Mouse (Mus musculus): ENCODE data around the gene Jag1. TPM values are rescaled to one million over a fixed set of nuclear protein-coding genes. Genes with fewer than 3 reads are reported as not detected.

Jag1 gene
- polyA plus RNA-seq, 1 experiment from 2014 or later = 15.7 TPM

- peak overlapping the region in 1 of 2 experiments; percentile 24; a peak in 1 of 4 replicates for H3K27ac ChIP-seq (replicated peaks in 1 of 2; ENCODE audit: control insufficient read depth in 1 of 2, insufficient read depth in 1 of 2, low read depth in 2 of 2, low read length in 2 of 2)
- H3K4me3 ChIP-seq (ENCODE audit: control insufficient read depth in 1 of 2, insufficient read depth in 1 of 2, low read depth in 1 of 2, low read length in 2 of 2) = no peak overlapping the region
- H3K27me3 ChIP-seq (ENCODE audit: control insufficient read depth, insufficient read depth, low read length) = no peaks in the 10 kb centered on the region
- WGBS = 51% methylated on average over 4 of the region's 4 CpGs
- H3K9me3 ChIP-seq (ENCODE audit: control insufficient read depth, low read length) = no peaks in the 10 kb centered on the region
- ATAC-seq (ENCODE audit: insufficient number of reproducible peaks, insufficient read depth, low FRiP score, low read depth) = no peak
- peaks cover 10% of the 10 kb centered on the region for H3K36me3 ChIP-seq (ENCODE audit: control insufficient read depth, insufficient read depth, low read length)
- peak overlapping the region; percentile 38; the same call in 1 of the 2 replicates for H3K9ac ChIP-seq (ENCODE audit: low read length)
- H3K4me2 ChIP-seq (ENCODE audit: low read length) = peak overlapping the region; percentile 40; the same call in 1 of the 2 replicates
- H3K4me1 ChIP-seq (ENCODE audit: control insufficient read depth in 2 of 2, insufficient read depth in 2 of 2, low read length in 2 of 2) = peaks cover 37 to 57% of the 10 kb centered on the region in 2 experiments
These were observed 6.1 kb downstream of the Jag1 start for GRCm38 (mm10) chr2:137110214-137110898.

GRCm38 (mm10) chr2:137109321-137110213 lies 6.9 kb downstream of the Jag1 start:
- 53% methylated on average over 15 of the region's 15 CpGs for WGBS
- Histone ChIP-seq H3K4me2 (ENCODE audit: low read length) (peak overlapping the region; percentile 40; the same call in 1 of the 2 replicates), H3K4me1 (ENCODE audit: control insufficient read depth in 2 of 2, insufficient read depth in 2 of 2, low read length in 2 of 2) (peaks cover 37 to 57% of the 10 kb centered on the region in 2 experiments), H3K4me3 (ENCODE audit: control insufficient read depth in 1 of 2, insufficient read depth in 1 of 2, low read depth in 1 of 2, low read length in 2 of 2) (no peak overlapping the region), H3K9me3 (ENCODE audit: control insufficient read depth, low read length) (no peaks in the 10 kb centered on the region), H3K27ac (replicated peaks in 1 of 2; ENCODE audit: control insufficient read depth in 1 of 2, insufficient read depth in 1 of 2, low read depth in 2 of 2, low read length in 2 of 2) (peak overlapping the region; percentile 1 to 19; a peak in 2 of 4 replicates), H3K9ac (ENCODE audit: low read length) (peak overlapping the region; percentile 25; the same call in 1 of the 2 replicates), H3K27me3 (ENCODE audit: control insufficient read depth, insufficient read depth, low read length) (no peaks in the 10 kb centered on the region), H3K36me3 (ENCODE audit: control insufficient read depth, insufficient read depth, low read length) (peaks cover 18% of the 10 kb centered on the region)
- no peak for ATAC-seq (ENCODE audit: insufficient number of reproducible peaks, insufficient read depth, low FRiP score, low read depth)

- no peak for ATAC-seq (ENCODE audit: insufficient number of reproducible peaks, insufficient read depth, low FRiP score, low read depth)
- H3K4me1 ChIP-seq (ENCODE audit: control insufficient read depth in 2 of 2, insufficient read depth in 2 of 2, low read length in 2 of 2) = peaks cover 32 to 52% of the 10 kb centered on the region in 2 experiments
These were observed 8.5 kb downstream of the Jag1 start for GRCm38 (mm10) chr2:137107946-137108345.

GRCm38 (mm10) chr2:137107203-137107602 lies 9.2 kb downstream of the Jag1 start:
- 75% methylated on average over 4 of the region's 4 CpGs for WGBS
- Histone ChIP-seq H3K4me2 (ENCODE audit: low read length) (no peak overlapping the region), H3K36me3 (ENCODE audit: control insufficient read depth, insufficient read depth, low read length) (peaks cover 34% of the 10 kb centered on the region), H3K4me1 (ENCODE audit: control insufficient read depth in 2 of 2, insufficient read depth in 2 of 2, low read length in 2 of 2) (peaks cover 29 to 45% of the 10 kb centered on the region in 2 experiments), H3K27me3 (ENCODE audit: control insufficient read depth, insufficient read depth, low read length) (no peaks in the 10 kb centered on the region), H3K9me3 (ENCODE audit: control insufficient read depth, low read length) (no peaks in the 10 kb centered on the region), H3K4me3 (ENCODE audit: control insufficient read depth in 1 of 2, insufficient read depth in 1 of 2, low read depth in 1 of 2, low read length in 2 of 2) (no peak overlapping the region), H3K27ac (replicated peaks in 1 of 2; ENCODE audit: control insufficient read depth in 1 of 2, insufficient read depth in 1 of 2, low read depth in 2 of 2, low read length in 2 of 2) (no peak overlapping the region; a peak in 1 of 4 replicates), H3K9ac (ENCODE audit: low read length) (no peak overlapping the region)
- ATAC-seq (ENCODE audit: insufficient number of reproducible peaks, insufficient read depth, low FRiP score, low read depth) = no peak

More at GRCm38 (mm10) chr2:137107946-137108345, 8.5 kb downstream of the Jag1 start:
- Histone ChIP-seq H3K27me3 (ENCODE audit: control insufficient read depth, insufficient read depth, low read length) (no peaks in the 10 kb centered on the region), H3K4me3 (ENCODE audit: control insufficient read depth in 1 of 2, insufficient read depth in 1 of 2, low read depth in 1 of 2, low read length in 2 of 2) (no peak overlapping the region), H3K4me2 (ENCODE audit: low read length) (peak overlapping the region; percentile 49), H3K9ac (ENCODE audit: low read length) (no peak overlapping the region), H3K9me3 (ENCODE audit: control insufficient read depth, low read length) (no peaks in the 10 kb centered on the region), H3K27ac (replicated peaks in 1 of 2; ENCODE audit: control insufficient read depth in 1 of 2, insufficient read depth in 1 of 2, low read depth in 2 of 2, low read length in 2 of 2) (peak overlapping the region; percentile 64 to 74), H3K36me3 (ENCODE audit: control insufficient read depth, insufficient read depth, low read length) (peaks cover 31% of the 10 kb centered on the region)
- 22% methylated on average over 8 of the region's 8 CpGs for WGBS

GRCm38 (mm10) chr2:137101074-137101473 lies 15.4 kb downstream of the Jag1 start:
- Histone ChIP-seq H3K9ac (ENCODE audit: low read length) (no peak overlapping the region), H3K4me3 (ENCODE audit: control insufficient read depth in 1 of 2, insufficient read depth in 1 of 2, low read depth in 1 of 2, low read length in 2 of 2) (no peak overlapping the region), H3K4me2 (ENCODE audit: low read length) (no peak overlapping the region), H3K27ac (replicated peaks in 1 of 2; ENCODE audit: control insufficient read depth in 1 of 2, insufficient read depth in 1 of 2, low read depth in 2 of 2, low read length in 2 of 2) (no peak overlapping the region), H3K36me3 (ENCODE audit: control insufficient read depth, insufficient read depth, low read length) (peaks cover 73% of the 10 kb centered on the region), H3K27me3 (ENCODE audit: control insufficient read depth, insufficient read depth, low read length) (no peaks in the 10 kb centered on the region), H3K4me1 (ENCODE audit: control insufficient read depth in 2 of 2, insufficient read depth in 2 of 2, low read length in 2 of 2) (peaks cover 2 to 4% of the 10 kb centered on the region in 2 experiments; a peak in 3 of 4 replicates), H3K9me3 (ENCODE audit: control insufficient read depth, low read length) (no peaks in the 10 kb centered on the region)
- WGBS = 44% methylated on average over 5 of the region's 5 CpGs
- no peak for ATAC-seq (ENCODE audit: insufficient number of reproducible peaks, insufficient read depth, low FRiP score, low read depth)

- no peaks in the 10 kb centered on the region for H3K9me3 ChIP-seq (ENCODE audit: control insufficient read depth, low read length)
- no peaks in the 10 kb centered on the region for H3K27me3 ChIP-seq (ENCODE audit: control insufficient read depth, insufficient read depth, low read length)
- ATAC-seq (ENCODE audit: insufficient number of reproducible peaks, insufficient read depth, low FRiP score, low read depth) = no peak
- H3K9ac ChIP-seq (ENCODE audit: low read length) = no peak overlapping the region
- H3K4me3 ChIP-seq (ENCODE audit: control insufficient read depth in 1 of 2, insufficient read depth in 1 of 2, low read depth in 1 of 2, low read length in 2 of 2) = no peak overlapping the region
- no peak overlapping the region for H3K4me2 ChIP-seq (ENCODE audit: low read length)
- WGBS = 43% methylated on average over 6 of the region's 6 CpGs
- no peak overlapping the region for H3K27ac ChIP-seq (replicated peaks in 1 of 2; ENCODE audit: control insufficient read depth in 1 of 2, insufficient read depth in 1 of 2, low read depth in 2 of 2, low read length in 2 of 2)
- peaks cover 72% of the 10 kb centered on the region for H3K36me3 ChIP-seq (ENCODE audit: control insufficient read depth, insufficient read depth, low read length)
- peaks cover 2 to 4% of the 10 kb centered on the region in 2 experiments; a peak in 3 of 4 replicates for H3K4me1 ChIP-seq (ENCODE audit: control insufficient read depth in 2 of 2, insufficient read depth in 2 of 2, low read length in 2 of 2)
These were observed 17.2 kb downstream of the Jag1 start for GRCm38 (mm10) chr2:137099211-137099734.

GRCm38 (mm10) chr2:137098269-137099035 lies 18.0 kb downstream of the Jag1 start:
- peaks cover 2 to 4% of the 10 kb centered on the region in 2 experiments; a peak in 3 of 4 replicates for H3K4me1 ChIP-seq (ENCODE audit: control insufficient read depth in 2 of 2, insufficient read depth in 2 of 2, low read length in 2 of 2)
- peaks cover 67% of the 10 kb centered on the region for H3K36me3 ChIP-seq (ENCODE audit: control insufficient read depth, insufficient read depth, low read length)
- no peak overlapping the region for H3K4me3 ChIP-seq (ENCODE audit: control insufficient read depth in 1 of 2, insufficient read depth in 1 of 2, low read depth in 1 of 2, low read length in 2 of 2)
- no peak for ATAC-seq (ENCODE audit: insufficient number of reproducible peaks, insufficient read depth, low FRiP score, low read depth)
- H3K9me3 ChIP-seq (ENCODE audit: control insufficient read depth, low read length) = no peaks in the 10 kb centered on the region
- no peak overlapping the region for H3K9ac ChIP-seq (ENCODE audit: low read length)
- no peaks in the 10 kb centered on the region for H3K27me3 ChIP-seq (ENCODE audit: control insufficient read depth, insufficient read depth, low read length)
- WGBS = 73% methylated on average over 11 of the region's 11 CpGs
- H3K27ac ChIP-seq (replicated peaks in 1 of 2; ENCODE audit: control insufficient read depth in 1 of 2, insufficient read depth in 1 of 2, low read depth in 2 of 2, low read length in 2 of 2) = no peak overlapping the region
- H3K4me2 ChIP-seq (ENCODE audit: low read length) = no peak overlapping the region

Measured in heart, embryonic 14.5 days (tissue).